Mouse (Mus musculus): ENCODE measurements around the gene Gm11757.
"Not testable (repeated sequence)": the region's sequence is repeated elsewhere in the genome, so short reads cannot be mapped to it uniquely, and the experiment has no call there.

Gm11757 gene

GRCm38 (mm10) chr4:73891012-73891411 lies at the start of gene Gm11757:
Gm11757 (minus strand) TSS chr4:73891112.
- DNase-seq (ENCODE audit: low spot score in 2 of 2): not testable (repeated sequence)

DNA sequence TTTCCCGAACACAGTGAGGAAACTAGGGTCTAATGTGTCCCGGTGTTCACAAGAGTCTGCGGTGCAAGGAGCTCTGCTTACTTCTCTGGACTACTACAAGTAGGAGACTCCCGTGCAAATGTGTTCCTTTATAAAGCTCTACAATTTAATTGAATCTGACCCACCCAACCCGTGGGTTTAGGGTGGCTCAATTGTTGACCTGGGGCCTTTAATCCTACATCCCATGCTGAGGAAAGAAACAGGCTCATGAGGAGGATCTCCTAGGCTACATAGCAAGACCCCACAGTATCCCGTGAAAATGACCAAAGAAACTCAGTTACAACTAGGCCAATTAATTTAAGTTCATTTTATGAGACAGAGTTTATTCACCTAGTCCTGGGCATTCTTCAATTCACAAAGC lies 29.7 kb upstream of the Gm11757 start, which contains the start of gene Gm11756:
Gene Gm11756, minus strand, starts transcription at position 101 of the 400 bp plus-strand sequence.
- not testable (repeated sequence) for DNase-seq (ENCODE audit: low spot score in 2 of 2)

GRCm38 (mm10) chr4:73905853-73906252 lies 14.9 kb upstream of the Gm11757 start, which contains the start of gene Gm13871:
Gm13871 (minus strand) TSS chr4:73905953.
- DNase-seq (ENCODE audit: low spot score in 2 of 2): not testable (repeated sequence)

- DNase-seq (ENCODE audit: low spot score in 2 of 2): not testable (repeated sequence)
Observed at GRCm38 (mm10) chr4:73876166-73876565, 14.7 kb downstream of the Gm11757 start, which contains the start of gene Gm11758. Gm11758 (minus strand) TSS chr4:73876266.

Data from heart, adult 9 months (tissue).